Mouse (Mus musculus) heart, embryonic 11.5 days (tissue): ENCODE data around the gene Slc7a14. TPM values are rescaled to one million over a fixed set of nuclear protein-coding genes. Genes with fewer than 3 reads are reported as not detected.

ENCODE experiments used
- ATAC-seq: fragments of 200-750 bp; cut with Nextera tagmentation; replicated peaks from 2 replicates; pipeline ENCODE4 v1.8.0; 2017; ENCODE audit warnings: moderate library complexity; ENCODE audit not compliant: insufficient number of reproducible peaks, low FRiP score, low TSS enrichment
- H3K27ac ChIP-seq: fragments of 300-500 bp; sonication (generic); 2 replicates; pipeline ENCODE4 v1.5.1; 2014; ENCODE audit warnings: mild to moderate bottlenecking, low read depth, low read length
- H3K27me3 ChIP-seq: fragments of 300-500 bp; sonication (generic); 2 replicates; pipeline ENCODE4 v1.6.1; 2014; ENCODE audit warnings: mild to moderate bottlenecking, low read length, mixed read lengths; ENCODE audit not compliant: control insufficient read depth, insufficient read depth
- H3K36me3 ChIP-seq: fragments of 300-500 bp; sonication (generic); 2 replicates; pipeline ENCODE4 v1.6.1; 2014; ENCODE audit warnings: mild to moderate bottlenecking, low read length, moderate library complexity, mixed read lengths; ENCODE audit not compliant: control insufficient read depth, insufficient read depth
- H3K4me1 ChIP-seq: fragments of 300-500 bp; sonication (generic); 2 replicates; pipeline ENCODE4 v1.6.1; 2014; ENCODE audit warnings: low read length; ENCODE audit not compliant: control insufficient read depth, insufficient read depth
- H3K4me2 ChIP-seq: fragments of 300-500 bp; sonication (generic); 2 replicates; pipeline ENCODE4 v1.6.1; 2014; ENCODE audit warnings: mild to moderate bottlenecking, moderate library complexity
- H3K4me3 ChIP-seq: fragments of 300-500 bp; sonication (generic); 2 replicates; pipeline ENCODE4 v1.5.1; 2014; ENCODE audit warnings: low read depth, low read length
- H3K9ac ChIP-seq: fragments of 300-500 bp; sonication (generic); 2 replicates; pipeline ENCODE4 v1.6.1; 2014; ENCODE audit warnings: mild to moderate bottlenecking, low read depth, low read length, moderate library complexity
- H3K9me3 ChIP-seq: fragments of 300-500 bp; sonication (generic); replicated peaks from 2 replicates; pipeline ENCODE4 v1.6.1; 2016; ENCODE audit warnings: low read length; ENCODE audit not compliant: control insufficient read depth
- WGBS: fragments of 180-500 bp; shearing (Covaris S2); extraction: QIAGEN DNeasy Blood & Tissue Kit; methylation state at CpG from one replicate; pipeline ENCODE4 v1.1.7; 2014; ENCODE audit not compliant: insufficient replicate concordance; 5-methylcytosine and 5-hydroxymethylcytosine counted together
- polyA plus RNA-seq: library from polyadenylated mRNA; unstranded; fragments of >200 nt; fragmentation: Nextera tagmentation; extraction: Ambion mirVana; gene quantifications from 2 replicates; pipeline ENCODE4 v1.2.1, GENCODE M21; 2014

The Slc7a14 gene
- polyA plus RNA-seq, 1 experiment from 2014 or later = 0.53 TPM

DNA sequence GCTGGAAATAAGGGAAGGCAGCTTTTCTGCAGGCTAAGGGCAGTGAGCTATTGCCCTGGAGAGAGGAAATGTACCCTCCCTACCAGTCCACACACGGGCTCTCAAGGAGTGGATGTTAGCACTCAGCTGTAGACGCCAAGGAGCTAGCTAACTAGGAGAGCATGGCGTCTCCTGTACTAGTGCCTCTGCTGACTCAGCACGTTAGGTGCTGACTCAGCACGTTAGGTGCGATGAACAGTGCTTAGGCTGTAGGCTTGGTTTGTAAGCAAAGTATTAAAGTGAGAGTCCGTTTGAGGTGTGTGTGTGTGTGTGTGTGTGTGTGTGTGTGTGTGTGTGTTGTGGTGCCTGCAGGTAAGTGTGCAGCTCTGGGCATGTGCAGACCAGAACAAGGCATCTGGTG lies 119.8 kb downstream of the Slc7a14 start:
- H3K4me2 ChIP-seq = no peak overlapping the region
- no peak for ATAC-seq
- H3K4me1 ChIP-seq = no peaks in the 10 kb centered on the region
- WGBS = 84% methylated on average over 7 of the region's 7 CpGs
- H3K36me3 ChIP-seq = no peaks in the 10 kb centered on the region
- no peak overlapping the region for H3K4me3 ChIP-seq
- no peaks in the 10 kb centered on the region for H3K9me3 ChIP-seq
- H3K27me3 ChIP-seq = no peaks in the 10 kb centered on the region
- no peak overlapping the region for H3K9ac ChIP-seq
- H3K27ac ChIP-seq = no peak overlapping the region

DNA sequence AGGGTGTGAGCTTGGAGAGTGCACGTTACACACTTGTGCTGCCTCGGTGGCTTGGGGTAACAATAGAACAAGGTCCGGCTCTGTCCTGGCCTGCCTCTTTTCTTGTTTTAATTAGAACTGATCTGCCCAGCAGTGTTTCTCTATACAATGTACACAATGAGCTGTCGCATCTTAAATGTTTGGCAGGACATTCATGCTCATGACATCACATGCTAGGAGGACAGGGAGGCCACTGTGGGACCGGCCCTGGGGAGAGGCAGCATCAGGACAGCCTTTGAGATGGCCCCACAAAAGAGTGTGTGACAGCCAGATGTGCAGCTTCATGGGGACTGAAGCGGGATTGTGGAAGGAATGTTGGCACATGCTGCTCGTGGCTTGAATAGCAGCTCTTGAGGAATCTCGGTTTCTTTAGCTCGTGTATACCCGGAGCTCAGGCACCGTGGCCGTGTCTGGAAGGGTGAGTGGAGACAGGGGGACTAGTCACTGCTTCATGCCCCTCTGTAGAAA lies 143.8 kb downstream of the Slc7a14 start:
- no peak overlapping the region for H3K4me3 ChIP-seq
- no peaks in the 10 kb centered on the region for H3K9me3 ChIP-seq
- H3K4me2 ChIP-seq = no peak overlapping the region
- 78% methylated on average over 12 of the region's 12 CpGs for WGBS
- no peaks in the 10 kb centered on the region for H3K36me3 ChIP-seq
- H3K27me3 ChIP-seq = no peaks in the 10 kb centered on the region
- no peak for ATAC-seq
- H3K4me1 ChIP-seq = no peaks in the 10 kb centered on the region
- H3K9ac ChIP-seq = no peak overlapping the region
- H3K27ac ChIP-seq = no peak overlapping the region

DNA sequence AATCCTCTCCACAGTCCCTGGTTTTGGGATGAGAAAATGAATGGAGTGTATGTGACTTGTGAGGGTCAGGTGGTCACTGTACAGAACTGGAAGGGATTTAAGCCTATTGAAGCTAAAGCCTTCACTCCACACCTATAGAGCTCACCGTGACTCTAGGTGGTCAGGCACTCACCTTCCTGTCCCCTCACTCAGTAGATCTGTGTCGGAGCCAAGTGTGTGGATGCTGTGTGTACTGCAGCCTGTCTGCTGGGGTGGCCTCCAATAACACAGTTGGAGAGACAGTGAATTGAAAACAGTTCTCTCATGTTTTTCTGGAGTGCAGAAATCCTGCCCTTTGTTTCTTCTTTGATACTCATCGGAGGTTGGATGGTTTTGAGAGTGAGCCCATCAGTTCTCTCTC lies 144.4 kb downstream of the Slc7a14 start:
- Histone ChIP-seq H3K4me1 (no peaks in the 10 kb centered on the region), H3K27me3 (no peaks in the 10 kb centered on the region), H3K9me3 (no peaks in the 10 kb centered on the region), H3K4me3 (no peak overlapping the region), H3K9ac (no peak overlapping the region), H3K36me3 (no peaks in the 10 kb centered on the region), H3K4me2 (no peak overlapping the region), H3K27ac (no peak overlapping the region)
- no peak for ATAC-seq
- 64% methylated on average over 3 of the region's 3 CpGs for WGBS

DNA sequence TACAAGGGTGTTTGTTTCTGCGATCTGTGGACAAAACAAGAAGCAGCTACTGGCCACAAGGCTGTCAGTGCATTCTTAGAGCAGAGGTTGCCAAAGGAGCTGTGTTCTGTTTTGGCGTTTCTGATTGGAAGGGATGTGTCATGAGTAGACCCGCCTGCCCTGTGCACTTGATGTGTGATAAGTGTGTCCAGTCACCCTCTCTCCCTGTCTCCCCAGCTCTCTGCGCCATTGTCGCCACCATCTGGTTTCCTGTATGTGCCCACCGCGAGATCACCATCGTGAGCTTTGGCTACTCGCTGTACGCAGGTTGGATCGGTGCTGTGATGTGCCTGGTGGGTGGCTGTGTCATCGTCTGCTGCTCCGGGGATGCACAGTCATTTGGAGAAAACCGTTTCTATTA lies 147.3 kb downstream of the Slc7a14 start:
- Histone ChIP-seq H3K4me2 (no peak overlapping the region), H3K36me3 (no peaks in the 10 kb centered on the region), H3K9ac (no peak overlapping the region), H3K27me3 (no peaks in the 10 kb centered on the region), H3K4me3 (no peak overlapping the region), H3K9me3 (no peaks in the 10 kb centered on the region), H3K4me1 (no peaks in the 10 kb centered on the region), H3K27ac (no peak overlapping the region)
- WGBS = 86% methylated on average over 14 of the region's 14 CpGs
- ATAC-seq = no peak

DNA sequence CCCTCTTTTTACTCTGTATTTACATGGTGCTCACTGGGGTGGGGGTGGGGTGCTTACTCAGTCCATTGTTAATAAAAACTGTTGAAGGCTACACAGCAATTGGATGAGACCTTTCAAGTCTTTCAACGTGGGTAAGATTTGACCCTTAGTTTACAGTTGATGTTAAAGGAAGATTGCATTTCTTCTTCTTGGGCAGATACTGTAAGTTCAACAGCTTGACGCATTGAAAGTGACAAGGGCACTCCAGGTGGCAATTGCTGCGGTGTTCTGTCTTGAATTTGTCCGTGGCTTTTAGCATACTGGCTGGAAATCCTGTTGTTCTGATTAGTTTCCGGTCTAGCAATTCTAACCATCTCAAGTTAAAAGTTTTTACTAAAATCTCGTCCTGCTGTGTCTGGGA lies 148.8 kb downstream of the Slc7a14 start:
- no peak overlapping the region for H3K4me2 ChIP-seq
- ATAC-seq = no peak

DNA sequence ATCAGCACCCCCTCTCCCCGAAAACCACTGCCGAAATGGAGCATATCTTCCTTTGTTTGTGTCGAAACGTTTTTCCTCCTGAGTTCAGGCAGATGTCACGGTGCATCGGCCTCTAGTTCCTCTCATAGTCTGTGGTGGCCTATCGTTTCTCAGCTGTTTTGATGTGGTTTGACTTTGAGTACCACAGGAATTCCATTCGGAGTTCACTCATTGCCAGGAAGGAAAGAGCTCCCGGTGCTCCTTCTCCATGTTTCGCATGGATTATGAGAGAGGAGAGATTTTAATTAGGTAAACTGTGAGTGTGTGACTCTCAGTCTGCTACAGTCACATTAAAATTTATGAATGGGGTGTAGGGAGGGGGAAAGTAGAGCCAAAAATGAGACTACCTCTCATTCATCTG lies 150.1 kb downstream of the Slc7a14 start:
- Histone ChIP-seq H3K9ac (no peak overlapping the region), H3K27ac (no peak overlapping the region), H3K36me3 (no peaks in the 10 kb centered on the region), H3K9me3 (no peaks in the 10 kb centered on the region), H3K4me3 (no peak overlapping the region), H3K4me1 (no peaks in the 10 kb centered on the region), H3K4me2 (no peak overlapping the region), H3K27me3 (no peaks in the 10 kb centered on the region)
- 80% methylated on average over 10 of the region's 10 CpGs for WGBS
- ATAC-seq = no peak

More for the DNA sequence above, 148.8 kb downstream of the Slc7a14 start:
- Histone ChIP-seq H3K27ac (no peak overlapping the region), H3K4me3 (no peak overlapping the region), H3K9ac (no peak overlapping the region), H3K9me3 (no peaks in the 10 kb centered on the region), H3K27me3 (no peaks in the 10 kb centered on the region), H3K4me1 (no peaks in the 10 kb centered on the region), H3K36me3 (no peaks in the 10 kb centered on the region)
- 54% methylated on average over 6 of the region's 6 CpGs for WGBS

DNA sequence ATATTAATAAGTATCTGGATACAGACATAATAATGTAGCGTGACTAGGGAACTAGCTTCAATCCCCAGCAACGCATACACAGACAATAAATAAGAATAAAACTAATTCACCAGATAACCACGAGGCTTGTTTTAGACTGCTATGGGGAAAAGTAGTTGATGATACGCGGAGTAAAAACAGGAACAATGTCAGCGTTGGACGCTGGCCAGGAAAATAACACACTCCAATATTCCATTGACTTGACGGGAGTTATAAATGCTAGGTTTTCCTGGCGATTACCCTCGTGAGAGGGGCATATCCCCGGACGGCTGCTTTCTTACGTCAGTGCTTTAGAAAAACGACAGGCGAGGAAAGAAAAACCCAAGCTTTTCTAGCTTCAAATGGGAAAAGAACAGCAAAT lies 152.4 kb downstream of the Slc7a14 start:
- no peaks in the 10 kb centered on the region for H3K36me3 ChIP-seq
- H3K9me3 ChIP-seq = no peaks in the 10 kb centered on the region
- ATAC-seq = no peak
- no peak overlapping the region for H3K9ac ChIP-seq
- H3K4me1 ChIP-seq = no peaks in the 10 kb centered on the region
- no peak overlapping the region for H3K4me3 ChIP-seq
- H3K27ac ChIP-seq = no peak overlapping the region
- no peaks in the 10 kb centered on the region for H3K27me3 ChIP-seq
- 73% methylated on average over 15 of the region's 15 CpGs for WGBS
- no peak overlapping the region for H3K4me2 ChIP-seq

DNA sequence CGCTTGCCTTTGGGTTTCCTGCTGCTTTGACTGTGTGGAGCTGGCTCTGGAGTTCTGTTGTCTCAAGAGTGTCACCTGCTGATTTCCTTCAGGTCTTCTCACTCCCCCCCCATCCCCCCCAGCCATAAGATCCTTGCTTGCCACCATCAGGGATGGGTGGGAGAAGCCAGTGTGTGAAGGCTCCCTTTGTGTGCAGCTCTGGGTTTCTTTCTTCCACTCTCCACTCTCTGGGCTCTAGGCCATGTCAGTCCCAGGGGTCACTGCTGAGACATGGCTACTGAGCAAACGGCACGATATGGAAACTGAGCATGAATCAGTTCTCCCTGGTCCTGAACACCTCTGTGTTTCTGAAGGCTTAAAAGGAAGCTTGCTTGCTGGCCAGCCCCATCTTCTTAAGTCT lies 154.1 kb downstream of the Slc7a14 start:
- H3K27ac ChIP-seq = no peak overlapping the region
- H3K27me3 ChIP-seq = peaks cover 5% of the 10 kb centered on the region; the same call in 1 of the 2 replicates
- H3K9me3 ChIP-seq = no peaks in the 10 kb centered on the region
- H3K4me2 ChIP-seq = no peak overlapping the region
- no peak for ATAC-seq
- WGBS = 71% methylated on average over 3 of the region's 3 CpGs
- no peaks in the 10 kb centered on the region for H3K36me3 ChIP-seq
- no peak overlapping the region for H3K9ac ChIP-seq
- H3K4me1 ChIP-seq = no peaks in the 10 kb centered on the region
- no peak overlapping the region for H3K4me3 ChIP-seq
